8 mouse cellular contexts compared by ENCODE assay signal in the genomic region with DNA sequence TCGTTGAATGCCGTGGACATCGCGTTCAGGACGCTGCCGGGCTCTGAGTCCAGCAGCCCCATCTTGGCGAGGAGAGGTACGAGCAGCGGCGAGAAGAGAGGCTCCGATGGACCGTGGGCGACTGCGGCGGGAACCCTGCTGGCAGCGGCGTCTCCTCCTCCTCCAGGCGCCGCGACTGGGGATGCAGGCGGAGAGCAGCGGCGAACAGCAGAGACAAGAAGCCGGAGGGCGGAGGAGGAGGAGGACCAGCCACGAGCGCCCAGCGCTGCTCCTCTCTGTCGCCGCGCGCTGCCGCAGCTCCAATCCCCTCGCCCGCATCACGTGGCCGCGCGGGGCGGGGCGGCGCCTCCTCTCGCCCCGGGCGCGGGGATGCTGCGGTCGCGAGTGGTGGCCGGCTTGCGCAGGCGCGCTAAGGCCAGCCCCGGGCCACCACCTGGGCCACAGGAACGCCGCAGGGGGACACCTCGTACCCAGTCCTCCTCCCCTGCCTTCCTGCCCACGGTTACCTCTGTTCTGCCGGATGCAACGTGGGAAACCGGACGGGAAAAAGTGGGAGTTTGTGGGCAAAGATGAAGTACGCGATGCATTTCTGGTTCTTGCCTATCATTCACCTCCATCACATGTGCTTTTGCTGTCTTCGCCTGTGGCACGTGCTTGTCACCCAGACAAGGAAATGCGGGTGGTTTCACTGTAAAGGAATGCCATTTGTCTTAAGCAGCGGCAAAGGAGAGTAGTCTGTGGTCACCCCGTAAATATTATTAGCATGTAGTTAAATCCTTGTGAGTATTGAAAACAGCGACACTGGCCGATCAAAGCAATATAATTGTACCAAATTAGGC. TPM values are rescaled to one million over a fixed set of nuclear protein-coding genes. Genes with fewer than 3 reads are reported as not detected.
DNase-seq lines count a peak whose midpoint lies in the region; ATAC-seq and TF ChIP-seq lines count a peak whose summit lies in the region.

Gene Elovl4, minus strand, starts transcription at position 301 of the 839 bp plus-strand sequence.

- H3K4me3 ChIP-seq in G1E (ENCODE audit: low read depth, low read length) = no peak within 1 kb of the TSS
- peak within 1 kb of the TSS; percentile 83 for H3K4me3 ChIP-seq in neural tube, embryonic 14.5 days (ENCODE audit: low read depth, low read length)
- H3K4me3 ChIP-seq in thymus, adult 2 months (ENCODE audit: control insufficient read depth, insufficient read depth, low read length) = peak within 1 kb of the TSS; percentile 35

- H3K4me1 ChIP-seq in G1E (ENCODE audit: insufficient read depth, low read depth, low read length) = no peaks in the 10 kb centered on the region; the same call in 1 of the 2 replicates
- peaks cover 21% of the 10 kb centered on the region for H3K4me1 ChIP-seq in neural tube, embryonic 14.5 days (ENCODE audit: control insufficient read depth, insufficient read depth, low read length)
- H3K4me1 ChIP-seq in thymus, adult 2 months (replicated peaks; ENCODE audit: control insufficient read depth, insufficient read depth, low read length) = peaks cover 10% of the 10 kb centered on the region

- no peak for TF ChIP-seq CTCF in G1E (IDR thresholded peaks at IDR 0.05; ENCODE audit: low read depth, low read length)
- no peak for TF ChIP-seq CTCF in thymus, adult 2 months (IDR thresholded peaks at IDR 0.05; ENCODE audit: borderline replicate concordance, control insufficient read depth, extremely low read depth, insufficient read depth, low read length, poor library complexity)

- peak within 1 kb of the TSS; percentile 67 for H3K9ac ChIP-seq in neural tube, embryonic 14.5 days (replicated peaks; ENCODE audit: low read depth, low read length)

- peak; percentile 4 for DNase-seq in G1E (ENCODE audit: low spot score)
- peak; percentile 88 for DNase-seq in cerebellum, adult 8-10 months
- DNase-seq in frontal cortex, adult 2 months (ENCODE audit: extremely low spot score in 1 of 2, low spot score in 1 of 2) = peak; percentile 58 to 91
- DNase-seq in heart, postnatal 4 days = peak; percentile 44
- peak; percentile 74 to 87 for DNase-seq in layer of hippocampus, adult 8-10 months (ENCODE audit: low spot score in 2 of 2)
- DNase-seq in lung, adult 18-20 months = peak; percentile 19 to 27
- peak; percentile 55 for DNase-seq in thymus, adult 2 months

- H3K36me3 ChIP-seq in G1E (replicated peaks) = no peaks in the 10 kb centered on the region
- H3K36me3 ChIP-seq in neural tube, embryonic 14.5 days (ENCODE audit: control insufficient read depth, insufficient read depth, low read length) = no peaks in the 10 kb centered on the region
- no peaks in the 10 kb centered on the region for H3K36me3 ChIP-seq in thymus, adult 2 months (ENCODE audit: control insufficient read depth, insufficient read depth, low read length)

- H3K9me3 ChIP-seq in G1E (replicated peaks) = no peaks in the 10 kb centered on the region
- no peaks in the 10 kb centered on the region for H3K9me3 ChIP-seq in neural tube, embryonic 14.5 days (ENCODE audit: control insufficient read depth, low read length)

- no peak for TF ChIP-seq POLR2A in thymus, adult 2 months (IDR thresholded peaks at IDR 0.05; ENCODE audit: control insufficient read depth, extremely low read depth, insufficient read depth, low read length, poor library complexity)

- peak within 1 kb of the TSS; percentile 44 for H3K4me2 ChIP-seq in neural tube, embryonic 14.5 days (ENCODE audit: low read depth, low read length)

- peak within 1 kb of the TSS; percentile 91 for H3K27ac ChIP-seq in neural tube, embryonic 14.5 days (ENCODE audit: low read depth, low read length)
- H3K27ac ChIP-seq in thymus, adult 2 months (ENCODE audit: control insufficient read depth, insufficient read depth, low read length) = no peak within 1 kb of the TSS

- peaks cover 8% of the 10 kb centered on the region; the same call in 1 of the 2 replicates for H3K27me3 ChIP-seq in G1E (ENCODE audit: insufficient read depth, low read length)
- no peaks in the 10 kb centered on the region for H3K27me3 ChIP-seq in neural tube, embryonic 14.5 days (ENCODE audit: control insufficient read depth, insufficient read depth, low read length)
- H3K27me3 ChIP-seq in thymus, adult 2 months (ENCODE audit: control insufficient read depth, insufficient read depth, low read length) = peaks cover 10% of the 10 kb centered on the region; the same call in 1 of the 2 replicates

- 2% methylated on average over 64 of the region's 71 CpGs for WGBS in neural tube, embryonic 14.5 days
- WGBS in thymus, adult 2 months = 2% methylated on average over 70 of the region's 71 CpGs

- ATAC-seq in G1E (ENCODE audit: extremely low read depth, insufficient number of reproducible peaks, low FRiP score, poor library complexity, severe bottlenecking) = no peak
- ATAC-seq in neural tube, embryonic 14.5 days (ENCODE audit: low read depth) = peak; percentile 94

RNA-seq across cellular contexts. Expression of gene Elovl4, which starts in this region (rescaled TPM):
- total RNA-seq in G1E (2014; fragmentation: Nextera tagmentation) (not detected in 2 replicates), G1E (2017) (0.06 TPM in 1 of 2 replicates, not detected in the other)
- polyA plus RNA-seq in G1E (2012) = not detected in 2 replicates
- 35.2 and 39.7 TPM in 2 replicates for polyA plus RNA-seq in frontal cortex, adult 2 months (2012; rRNA removed)
- under 1 TPM; 0.88 to 0.92 TPM for total RNA-seq in heart, postnatal 4 days (2021)
- 10 to 100 TPM; 49.4 to 61.5 (median 54.9) TPM for total RNA-seq in layer of hippocampus, adult 8-10 months (2022)
- polyA plus RNA-seq in neural tube, embryonic 14.5 days (2014; fragmentation: Nextera tagmentation; extraction: Ambion mirVana) = 127 and 138 TPM in 2 replicates
- polyA plus RNA-seq in thymus, adult 2 months (2012; rRNA removed) = 2.4 and 3.0 TPM in 2 replicates

Comparison
In these comparisons a context has a peak if more than half of its experiments do, and no peak if none do; other contexts are left out.
1. RNA of gene Elovl4 (total RNA-seq): 49.4 to 61.5 TPM in layer of hippocampus, adult 8-10 months; 0.88 to 0.92 TPM in heart, postnatal 4 days and 0.06 TPM in G1E; every median in the first group is over 10 times any median in the second.
2. Peak in DNase-seq in G1E; RNA of the gene not detected or under 1 TPM.
3. Peak in DNase-seq in heart, postnatal 4 days; RNA of the gene not detected or under 1 TPM.
4. DNase-seq: peak in every context shown above with its lines; median percentile 88 in cerebellum, adult 8-10 months; 80 in layer of hippocampus, adult 8-10 months; 74 in frontal cortex, adult 2 months; 55 in thymus, adult 2 months; 44 in heart, postnatal 4 days; 23 in lung, adult 18-20 months; 4 in G1E.